Mouse (Mus musculus): Measurements from ENCODE around the gene Fbxo9. TPM values are rescaled to one million over a fixed set of nuclear protein-coding genes. Genes with fewer than 3 reads are reported as not detected.
"Not testable (repeated sequence)": the region's sequence is repeated elsewhere in the genome, so short reads cannot be mapped to it uniquely, and the experiment has no call there.

Gene Fbxo9
- polyA plus RNA-seq (2015; fragmentation: Nextera tagmentation; extraction: Ambion mirVana) = 52.7 and 53.7 TPM in 2 replicates

GRCm38 (mm10) chr9:78108796-78109239 is at the start of gene Fbxo9, which contains the start of gene Ick:
Gene Fbxo9 (minus strand): TSS chr9:78109065.
Gene Ick (plus strand): TSS chr9:78109192.
- H3K9me3 ChIP-seq = no peaks in the 10 kb centered on the region

GRCm38 (mm10) chr9:78157221-78157620 is 48.4 kb upstream of the Fbxo9 start:
- H3K4me1 ChIP-seq (replicated peaks) = no peaks in the 10 kb centered on the region
- WGBS = 82% methylated on average over 1 of the region's 1 CpGs
- no peak overlapping the region for H3K4me3 ChIP-seq
- no peak overlapping the region for H3K9ac ChIP-seq
- no peaks in the 10 kb centered on the region for H3K9me3 ChIP-seq
- H3K4me2 ChIP-seq = no peak overlapping the region
- no peak overlapping the region for H3K27ac ChIP-seq
- H3K36me3 ChIP-seq = peaks cover 91% of the 10 kb centered on the region
- ATAC-seq (ENCODE audit: low FRiP score) = no peak
- H3K27me3 ChIP-seq = no peaks in the 10 kb centered on the region

More at GRCm38 (mm10) chr9:78108796-78109239, at the start of gene Fbxo9, which contains the start of gene Ick:
- Histone ChIP-seq H3K4me2 (peak within 1 kb of the TSS; percentile 93), H3K36me3 (peaks cover 6% of the 10 kb centered on the region; the same call in 1 of the 2 replicates), H3K4me3 (peak within 1 kb of the TSS; percentile 91), H3K4me1 (replicated peaks) (peaks cover 27% of the 10 kb centered on the region), H3K27ac (peak within 1 kb of the TSS; percentile 93), H3K9ac (peak within 1 kb of the TSS; percentile 92), H3K27me3 (no peaks in the 10 kb centered on the region)
- ATAC-seq (ENCODE audit: low FRiP score) = peak; percentile 95
- under 1% methylated on average over 20 of the region's 20 CpGs for WGBS

- Histone ChIP-seq H3K9ac (no peak overlapping the region), H3K9me3 (no peaks in the 10 kb centered on the region), H3K27me3 (no peaks in the 10 kb centered on the region), H3K4me1 (replicated peaks) (no peaks in the 10 kb centered on the region), H3K4me3 (no peak overlapping the region), H3K4me2 (no peak overlapping the region), H3K36me3 (peaks cover 89% of the 10 kb centered on the region), H3K27ac (no peak overlapping the region)
- ATAC-seq (ENCODE audit: low FRiP score) = no peak
- WGBS = 91% methylated on average over 11 of the region's 11 CpGs
Observed at GRCm38 (mm10) chr9:78154211-78154977, 45.5 kb upstream of the Fbxo9 start.

GRCm38 (mm10) chr9:78149770-78150169 is 40.9 kb upstream of the Fbxo9 start:
- H3K27ac ChIP-seq; ATAC-seq (ENCODE audit: low FRiP score); H3K4me3 ChIP-seq; H3K9me3 ChIP-seq; H3K4me2 ChIP-seq; H3K27me3 ChIP-seq; H3K9ac ChIP-seq: not testable (repeated sequence)
- peaks cover 73% of the 10 kb centered on the region for H3K36me3 ChIP-seq
- H3K4me1 ChIP-seq (replicated peaks) = peaks cover 16% of the 10 kb centered on the region
- WGBS = 93% methylated on average over 2 of the region's 2 CpGs

DNA sequence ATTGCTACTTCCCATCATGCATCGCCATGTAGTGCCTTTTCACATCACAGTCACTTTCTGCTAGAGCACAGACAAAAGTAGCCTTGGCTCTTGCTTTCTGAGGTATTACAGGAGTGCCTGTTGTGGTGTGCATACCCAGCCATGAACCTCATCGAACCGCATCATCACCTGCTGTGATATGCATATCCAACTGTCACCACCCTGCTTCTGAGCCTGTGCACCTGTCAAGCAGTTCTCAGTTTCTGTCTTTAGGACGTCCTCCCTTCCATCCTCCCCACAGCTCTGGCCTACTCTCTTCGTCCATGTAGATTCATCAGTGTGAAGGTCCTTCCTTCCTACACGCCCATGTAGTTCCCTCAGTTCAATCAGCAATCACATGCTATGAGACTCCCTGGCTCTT is 39.3 kb upstream of the Fbxo9 start:
- ATAC-seq (ENCODE audit: low FRiP score) = no peak
- Histone ChIP-seq H3K27ac (no peak overlapping the region), H3K36me3 (peaks cover 74% of the 10 kb centered on the region), H3K27me3 (no peaks in the 10 kb centered on the region), H3K4me1 (replicated peaks) (peaks cover 16% of the 10 kb centered on the region), H3K9me3 (no peaks in the 10 kb centered on the region), H3K4me3 (no peak overlapping the region), H3K9ac (no peak overlapping the region), H3K4me2 (no peak overlapping the region)
- whole genome bisulfite sequencing = 94% methylated on average over 6 of the region's 6 CpGs

- peak overlapping the region; percentile 23; the same call in 1 of the 2 replicates for H3K27ac ChIP-seq
- no peak overlapping the region for H3K4me3 ChIP-seq
- peaks cover 16% of the 10 kb centered on the region for H3K4me1 ChIP-seq (replicated peaks)
- 82% methylated on average over 6 of the region's 6 CpGs for WGBS
- H3K27me3 ChIP-seq = no peaks in the 10 kb centered on the region
- H3K9me3 ChIP-seq = peaks cover 7% of the 10 kb centered on the region; the same call in 1 of the 2 replicates
- no peak overlapping the region for H3K9ac ChIP-seq
- H3K36me3 ChIP-seq = peaks cover 78% of the 10 kb centered on the region
- peak; percentile 62; the same call in 1 of the 2 replicates for ATAC-seq (ENCODE audit: low FRiP score)
- H3K4me2 ChIP-seq = no peak overlapping the region
Observed at GRCm38 (mm10) chr9:78146627-78147026, 37.8 kb upstream of the Fbxo9 start.

- WGBS = 59% methylated on average over 4 of the region's 4 CpGs
- H3K27me3 ChIP-seq = no peaks in the 10 kb centered on the region
- H3K9ac ChIP-seq = no peak overlapping the region
- peaks cover 16% of the 10 kb centered on the region for H3K4me1 ChIP-seq (replicated peaks)
- H3K27ac ChIP-seq = peak overlapping the region; percentile 23; the same call in 1 of the 2 replicates
- peak; percentile 18; the same call in 1 of the 2 replicates for ATAC-seq (ENCODE audit: low FRiP score)
- peaks cover 78% of the 10 kb centered on the region for H3K36me3 ChIP-seq
- H3K9me3 ChIP-seq = peaks cover 9% of the 10 kb centered on the region; the same call in 1 of the 2 replicates
- no peak overlapping the region for H3K4me2 ChIP-seq
- H3K4me3 ChIP-seq = no peak overlapping the region
Observed at GRCm38 (mm10) chr9:78146099-78146498, 37.2 kb upstream of the Fbxo9 start.

DNA sequence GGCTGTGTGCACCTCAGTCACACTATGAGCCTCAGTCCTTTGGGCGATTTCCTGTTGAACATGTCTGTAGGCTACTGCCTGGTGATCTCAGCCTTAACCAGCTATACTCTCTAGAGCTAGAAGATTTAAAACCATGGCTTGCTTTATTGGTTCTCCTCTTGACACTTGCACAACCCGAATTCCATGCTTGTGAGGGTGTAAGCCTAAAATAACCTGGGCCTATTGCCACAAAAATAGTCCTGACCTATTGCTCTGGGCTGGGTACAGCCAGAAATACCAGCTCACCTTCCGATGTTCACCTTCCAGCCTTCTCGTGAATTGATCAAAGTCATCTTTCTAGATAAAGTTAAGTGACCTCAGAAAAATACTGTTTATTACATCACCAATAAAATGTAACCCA is 30.6 kb upstream of the Fbxo9 start:
- no peaks in the 10 kb centered on the region for H3K27me3 ChIP-seq
- no peak overlapping the region for H3K9ac ChIP-seq
- H3K4me1 ChIP-seq (replicated peaks) = 0 out of 2 replicates have a peak, but pooled peaks cover 4% of the 10 kb centered on the region
- peaks cover 72% of the 10 kb centered on the region for H3K36me3 ChIP-seq
- WGBS = 91% methylated on average over 4 of the region's 4 CpGs
- peaks cover 9% of the 10 kb centered on the region; the same call in 1 of the 2 replicates for H3K9me3 ChIP-seq
- no peak for ATAC-seq (ENCODE audit: low FRiP score)
- no peak overlapping the region for H3K27ac ChIP-seq
- no peak overlapping the region for H3K4me2 ChIP-seq
- no peak overlapping the region for H3K4me3 ChIP-seq

- H3K27me3 ChIP-seq = no peaks in the 10 kb centered on the region
- H3K9me3 ChIP-seq = peaks cover 9% of the 10 kb centered on the region; the same call in 1 of the 2 replicates
- no peak overlapping the region for H3K27ac ChIP-seq
- H3K4me3 ChIP-seq = no peak overlapping the region
- H3K4me2 ChIP-seq = no peak overlapping the region
- H3K36me3 ChIP-seq = peaks cover 69% of the 10 kb centered on the region
- H3K9ac ChIP-seq = no peak overlapping the region
- WGBS = 94% methylated on average over 9 of the region's 9 CpGs
- no peak for ATAC-seq (ENCODE audit: low FRiP score)
- H3K4me1 ChIP-seq (replicated peaks) = 0 out of 2 replicates have a peak, but pooled peaks cover 4% of the 10 kb centered on the region
Observed at GRCm38 (mm10) chr9:78138044-78138676, 29.3 kb upstream of the Fbxo9 start.

DNA sequence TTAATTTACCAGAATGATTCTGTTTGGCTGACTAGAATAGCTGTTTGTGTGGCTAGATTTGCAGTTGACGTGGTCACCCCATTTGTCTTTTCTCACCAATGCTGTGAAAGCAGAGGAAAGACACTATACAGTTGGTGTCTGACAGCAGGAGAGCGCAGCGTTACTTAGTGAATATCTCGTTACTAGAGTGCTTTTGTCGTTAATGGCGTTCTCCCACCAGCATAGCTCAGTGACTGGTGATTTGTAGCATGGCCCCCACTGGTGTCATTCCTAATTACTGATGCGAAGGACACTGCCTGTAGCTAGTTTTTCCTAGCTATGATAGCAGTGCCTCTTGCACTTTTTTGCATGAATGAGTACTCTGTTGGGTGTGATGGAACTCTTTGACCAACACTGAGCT is 26.8 kb upstream of the Fbxo9 start:
- Histone ChIP-seq H3K4me1 (replicated peaks) (0 out of 2 replicates have a peak, but pooled peaks cover 4% of the 10 kb centered on the region), H3K9ac (no peak overlapping the region), H3K4me2 (no peak overlapping the region), H3K9me3 (no peaks in the 10 kb centered on the region), H3K36me3 (peaks cover 68% of the 10 kb centered on the region), H3K4me3 (no peak overlapping the region), H3K27me3 (no peaks in the 10 kb centered on the region), H3K27ac (no peak overlapping the region)
- ATAC-seq (ENCODE audit: low FRiP score) = no peak
- 46% methylated on average over 7 of the region's 7 CpGs for WGBS

DNA sequence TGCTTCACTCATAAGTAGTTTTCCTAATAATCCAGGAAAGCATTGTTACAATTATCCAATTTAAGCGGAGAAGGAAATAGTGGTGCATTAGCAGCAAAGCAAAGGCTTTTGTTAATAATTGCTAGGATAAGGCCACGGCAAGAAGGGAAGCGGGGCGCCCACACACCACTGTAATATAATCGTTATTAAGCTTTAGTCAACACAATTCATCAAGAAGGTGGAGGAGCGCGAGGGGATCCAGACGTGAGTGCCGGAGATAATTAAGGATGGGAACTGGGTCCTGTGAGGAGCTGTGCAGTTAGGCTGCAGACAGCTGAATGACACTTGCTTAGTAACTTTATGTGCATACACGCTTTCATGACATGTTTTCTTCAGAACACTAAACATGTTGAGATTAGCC is 17.8 kb upstream of the Fbxo9 start:
- ATAC-seq (ENCODE audit: low FRiP score) = no peak
- H3K36me3 ChIP-seq = peaks cover 18% of the 10 kb centered on the region
- no peaks in the 10 kb centered on the region for H3K9me3 ChIP-seq
- no peak overlapping the region for H3K9ac ChIP-seq
- H3K27me3 ChIP-seq = no peaks in the 10 kb centered on the region
- WGBS = 62% methylated on average over 10 of the region's 10 CpGs
- H3K4me1 ChIP-seq (replicated peaks) = peaks cover 35% of the 10 kb centered on the region
- H3K27ac ChIP-seq = peak overlapping the region; percentile 71; the same call in 1 of the 2 replicates
- no peak overlapping the region for H3K4me2 ChIP-seq
- no peak overlapping the region for H3K4me3 ChIP-seq

DNA sequence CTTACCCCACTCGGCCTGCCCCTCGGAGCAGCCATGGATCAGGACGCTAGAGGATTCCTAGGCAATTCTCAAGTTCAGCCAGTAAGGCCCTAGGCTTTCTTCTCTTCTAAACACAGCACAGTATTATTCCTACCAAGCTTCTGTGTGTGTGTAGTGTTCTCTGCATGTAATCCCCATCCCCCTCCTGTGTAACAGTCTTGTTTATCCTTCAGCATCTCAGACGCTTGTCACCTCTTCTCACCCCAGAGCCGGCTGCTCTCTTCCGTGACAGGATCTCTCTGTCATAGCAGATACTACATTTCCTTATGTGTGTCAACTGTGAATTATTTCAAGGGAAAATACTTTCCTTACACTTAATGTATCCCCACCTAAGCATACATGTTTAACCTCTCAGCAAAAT is 17.1 kb upstream of the Fbxo9 start:
- peaks cover 35% of the 10 kb centered on the region for H3K4me1 ChIP-seq (replicated peaks)
- peak overlapping the region; percentile 71 for H3K27ac ChIP-seq
- 61% methylated on average over 6 of the region's 6 CpGs for WGBS
- no peak overlapping the region for H3K4me2 ChIP-seq
- no peaks in the 10 kb centered on the region for H3K9me3 ChIP-seq
- no peaks in the 10 kb centered on the region for H3K27me3 ChIP-seq
- H3K9ac ChIP-seq = 0 out of 2 replicates have a peak overlapping the region, but pooled peaks have one; percentile 39
- no peak overlapping the region for H3K4me3 ChIP-seq
- peak; percentile 44; the same call in 1 of the 2 replicates for ATAC-seq (ENCODE audit: low FRiP score)
- H3K36me3 ChIP-seq = peaks cover 18% of the 10 kb centered on the region

Measured in hindbrain, embryonic 13.5 days (tissue).